Mouse (Mus musculus) kidney, adult 2 months (tissue): ENCODE data around the gene Ache. TPM values are rescaled to one million over a fixed set of nuclear protein-coding genes. Genes with fewer than 3 reads are reported as not detected.

Experiments used
- DNase-seq: peaks from one replicate; pipeline ENCODE4 v3.0.0; 2021
- H3K27ac ChIP-seq: fragments of 200-500 bp; 2 replicates; pipeline ENCODE4 v1.5.1; 2012; ENCODE audit warnings: low read depth, low read length, control low read depth, inconsistent platforms; ENCODE audit not compliant: insufficient read depth
- H3K27me3 ChIP-seq: fragments of 200-500 bp; replicated peaks from 2 replicates; pipeline ENCODE4 v1.6.1; 2012; ENCODE audit warnings: mild to moderate bottlenecking, moderate library complexity, low read length, inconsistent platforms; ENCODE audit not compliant: control insufficient read depth, insufficient read depth
- H3K36me3 ChIP-seq: fragments of 200-500 bp; 2 replicates; pipeline ENCODE4 v1.6.1; 2012; ENCODE audit warnings: mild to moderate bottlenecking, moderate library complexity, low read length, inconsistent platforms; ENCODE audit not compliant: control insufficient read depth, insufficient read depth
- H3K4me1 ChIP-seq: fragments of 200-500 bp; 2 replicates; pipeline ENCODE4 v1.6.1; 2011; ENCODE audit warnings: low read length; ENCODE audit not compliant: control insufficient read depth, insufficient read depth
- H3K4me3 ChIP-seq: fragments of 200-500 bp; 2 replicates; pipeline ENCODE4 v1.5.1; 2011; ENCODE audit warnings: mild to moderate bottlenecking, low read depth, low read length, control low read depth; ENCODE audit not compliant: insufficient read depth
- CTCF ChIP-seq: fragments of 200-500 bp; conservative IDR thresholded peaks from 2 replicates; pipeline ENCODE4 v1.5.1; 2011; ENCODE audit warnings: low read depth, mild to moderate bottlenecking, control low read depth, low read length, moderate library complexity, mixed read lengths; ENCODE audit not compliant: insufficient read depth, insufficient read length
- POLR2A ChIP-seq: fragments of 200-500 bp; IDR thresholded peaks from one replicate; pipeline ENCODE4 v1.6.1; 2011; ENCODE audit warnings: low read depth, low read length, control low read depth
- WGBS: fragments of 180-500 bp; shearing (Covaris S2); methylation state at CpG from one replicate; pipeline ENCODE4 v1.1.7; 2018; 5-methylcytosine and 5-hydroxymethylcytosine counted together
- polyA plus RNA-seq: library from polyadenylated mRNA; depleted of rRNA; stranded (reverse); fragments of >200 nt; gene quantifications from 2 replicates; pipeline ENCODE4 v1.2.3, GENCODE M21; 2012

Ache gene
- polyA plus RNA-seq, 1 experiment, result 4.7 TPM

DNA sequence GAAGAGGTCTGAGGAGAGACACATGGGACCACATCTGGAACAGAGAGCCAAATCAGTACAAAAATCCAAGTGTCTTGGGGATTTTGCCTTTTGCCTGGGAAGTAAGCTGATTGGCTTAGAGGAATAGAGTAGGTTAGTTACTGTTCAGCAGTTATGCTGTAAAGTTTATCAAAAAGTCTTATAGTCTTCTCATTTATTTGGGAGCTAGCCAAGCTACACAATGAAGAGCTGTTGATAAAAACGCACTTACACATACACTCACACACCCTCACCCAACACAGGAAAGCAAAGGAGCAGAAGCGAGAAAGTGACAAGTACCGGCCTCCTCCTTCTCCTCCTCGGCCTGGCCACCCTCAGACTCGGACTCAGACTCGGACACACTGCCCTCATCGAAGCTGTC lies 11.9 kb downstream of the Ache start:
- TF ChIP-seq POLR2A, result no peak
- DNase-seq, result no peak
- Histone ChIP-seq H3K4me3 (no peak overlapping the region), H3K27ac (no peak overlapping the region), H3K4me1 (no peaks in the 10 kb centered on the region; the same call in 1 of the 2 replicates), H3K27me3 (no peaks in the 10 kb centered on the region), H3K36me3 (peaks cover 5% of the 10 kb centered on the region)
- 83% methylated on average over 7 of the region's 7 CpGs for WGBS

DNA sequence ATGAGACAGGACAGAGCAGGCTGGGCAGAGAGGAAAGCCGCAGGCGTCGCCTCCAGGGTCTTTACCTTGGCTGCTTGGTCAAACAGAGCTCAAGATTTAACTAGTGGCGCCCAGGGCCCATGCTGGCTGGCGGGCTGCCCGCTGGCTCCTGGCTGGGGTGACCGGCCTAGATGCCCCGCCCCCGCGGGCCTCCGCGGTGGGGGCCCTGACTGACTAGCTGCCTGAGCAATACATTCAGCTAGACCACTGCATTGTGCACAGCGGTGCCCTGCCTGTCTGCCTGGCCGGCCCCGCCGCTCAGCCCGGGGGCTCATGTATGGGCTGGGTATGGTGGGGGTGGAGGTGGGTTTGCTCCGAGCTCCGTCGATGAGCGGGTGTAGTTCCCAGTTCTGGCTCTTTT lies 13.9 kb downstream of the Ache start:
- peak; percentile 56 for DNase-seq
- H3K36me3 ChIP-seq, result peaks cover 5% of the 10 kb centered on the region
- no peak overlapping the region for H3K4me3 ChIP-seq
- 68% methylated on average over 21 of the region's 21 CpGs for WGBS
- no peak overlapping the region for H3K27ac ChIP-seq
- peaks cover 7% of the 10 kb centered on the region; the same call in 1 of the 2 replicates for H3K4me1 ChIP-seq
- TF ChIP-seq CTCF, result no peak
- no peak for TF ChIP-seq POLR2A
- no peaks in the 10 kb centered on the region for H3K27me3 ChIP-seq

DNA sequence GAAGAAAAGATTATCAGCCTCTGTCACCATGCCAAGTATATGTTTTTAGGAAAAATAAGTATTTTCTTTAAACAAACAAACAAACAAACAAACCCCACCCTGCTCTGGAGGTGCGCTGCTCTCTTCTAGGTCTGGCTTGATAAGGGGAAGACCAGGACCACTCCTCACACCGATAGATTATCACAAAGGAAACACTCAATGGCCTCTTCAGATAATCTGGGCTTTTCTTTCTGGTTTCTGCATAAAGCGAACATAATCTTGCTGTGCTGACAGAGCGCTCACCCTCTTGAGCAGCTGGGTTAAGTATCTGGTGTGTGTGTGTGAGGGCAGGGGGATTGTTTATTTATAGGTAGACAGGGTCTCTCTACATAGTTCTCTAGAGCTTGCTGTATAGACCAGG lies 16.3 kb downstream of the Ache start:
- Histone ChIP-seq H3K27ac (no peak overlapping the region), H3K27me3 (no peaks in the 10 kb centered on the region), H3K4me1 (peaks cover 9% of the 10 kb centered on the region; the same call in 1 of the 2 replicates), H3K4me3 (no peak overlapping the region), H3K36me3 (peaks cover 5% of the 10 kb centered on the region)
- TF ChIP-seq CTCF, result no peak
- no peak for TF ChIP-seq POLR2A
- no peak for DNase-seq
- WGBS, result 93% methylated on average over 4 of the region's 4 CpGs

DNA sequence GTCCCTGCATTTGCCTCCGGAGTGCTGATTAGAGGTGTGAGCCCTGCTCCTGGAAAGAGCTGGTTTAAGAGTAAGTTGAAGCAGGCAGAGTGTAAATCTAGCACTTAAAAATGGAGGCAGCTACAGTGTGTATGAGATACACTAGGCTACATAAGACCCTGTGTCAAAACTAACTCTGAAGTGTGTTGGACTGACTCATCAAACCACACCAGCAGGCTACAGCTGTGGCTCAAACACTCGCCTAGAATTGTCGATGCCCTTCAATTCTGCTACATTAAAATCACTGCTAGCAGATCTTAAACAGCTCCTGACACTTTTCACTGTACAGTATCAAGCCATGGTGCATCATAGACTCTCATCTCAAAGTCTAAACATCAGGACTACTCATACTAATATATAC lies 16.8 kb downstream of the Ache start:
- Histone ChIP-seq H3K27me3 (no peaks in the 10 kb centered on the region), H3K27ac (no peak overlapping the region), H3K4me3 (no peak overlapping the region), H3K4me1 (peaks cover 9% of the 10 kb centered on the region; the same call in 1 of the 2 replicates), H3K36me3 (peaks cover 5% of the 10 kb centered on the region)
- no peak for DNase-seq
- 65% methylated on average over 3 of the region's 3 CpGs for WGBS
- no peak for TF ChIP-seq POLR2A
- no peak for TF ChIP-seq CTCF

DNA sequence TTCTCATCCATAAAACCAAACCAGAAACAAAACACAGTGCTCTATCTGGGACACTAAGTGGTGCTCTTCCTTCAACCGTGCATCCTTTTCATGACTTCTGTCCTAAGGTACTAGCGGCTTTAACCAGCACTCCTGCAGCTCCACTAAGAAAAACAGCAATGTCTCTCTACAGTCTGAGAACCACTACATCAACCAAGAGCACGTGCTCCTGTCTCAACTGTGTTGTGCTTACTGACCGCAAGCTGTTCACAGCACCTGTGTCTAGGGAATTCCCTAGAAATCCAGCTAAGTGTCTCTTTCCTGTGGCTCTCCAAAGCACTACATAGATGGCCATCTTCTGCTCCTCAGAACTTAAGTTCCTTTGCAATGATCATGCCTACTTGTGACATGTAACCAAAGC lies 17.5 kb downstream of the Ache start:
- H3K36me3 ChIP-seq, result peaks cover 5% of the 10 kb centered on the region
- no peak overlapping the region for H3K27ac ChIP-seq
- peaks cover 9% of the 10 kb centered on the region; the same call in 1 of the 2 replicates for H3K4me1 ChIP-seq
- no peak overlapping the region for H3K4me3 ChIP-seq
- no peak for DNase-seq
- H3K27me3 ChIP-seq, result no peaks in the 10 kb centered on the region
- WGBS, result 43% methylated on average over 4 of the region's 4 CpGs
- no peak for TF ChIP-seq CTCF
- no peak for TF ChIP-seq POLR2A

DNA sequence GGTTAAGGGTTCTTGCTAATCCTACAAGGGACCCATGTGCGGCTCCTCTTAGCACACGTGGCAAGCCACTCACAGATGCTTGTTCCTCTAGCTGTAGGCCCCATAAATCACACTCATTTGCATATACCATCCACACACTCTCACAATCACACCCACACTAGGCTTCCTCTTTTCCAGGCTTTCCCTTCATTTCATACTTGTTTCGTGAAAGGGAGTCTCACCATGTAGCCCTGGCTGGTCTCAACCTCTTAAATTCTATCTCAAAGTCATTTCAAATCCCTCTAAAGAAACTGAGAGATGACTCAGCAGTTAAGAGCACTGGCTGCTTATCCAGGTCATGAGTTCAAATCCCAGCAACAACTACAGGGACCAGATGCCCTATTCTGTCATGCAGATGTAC lies 18.5 kb downstream of the Ache start:
- peaks cover 9% of the 10 kb centered on the region; the same call in 1 of the 2 replicates for H3K4me1 ChIP-seq
- no peak overlapping the region for H3K27ac ChIP-seq
- TF ChIP-seq POLR2A, result no peak
- no peak for TF ChIP-seq CTCF
- DNase-seq, result no peak
- no peaks in the 10 kb centered on the region for H3K27me3 ChIP-seq
- 46% methylated on average over 3 of the region's 3 CpGs for WGBS
- H3K36me3 ChIP-seq, result no peaks in the 10 kb centered on the region; the same call in 1 of the 2 replicates
- H3K4me3 ChIP-seq, result no peak overlapping the region

DNA sequence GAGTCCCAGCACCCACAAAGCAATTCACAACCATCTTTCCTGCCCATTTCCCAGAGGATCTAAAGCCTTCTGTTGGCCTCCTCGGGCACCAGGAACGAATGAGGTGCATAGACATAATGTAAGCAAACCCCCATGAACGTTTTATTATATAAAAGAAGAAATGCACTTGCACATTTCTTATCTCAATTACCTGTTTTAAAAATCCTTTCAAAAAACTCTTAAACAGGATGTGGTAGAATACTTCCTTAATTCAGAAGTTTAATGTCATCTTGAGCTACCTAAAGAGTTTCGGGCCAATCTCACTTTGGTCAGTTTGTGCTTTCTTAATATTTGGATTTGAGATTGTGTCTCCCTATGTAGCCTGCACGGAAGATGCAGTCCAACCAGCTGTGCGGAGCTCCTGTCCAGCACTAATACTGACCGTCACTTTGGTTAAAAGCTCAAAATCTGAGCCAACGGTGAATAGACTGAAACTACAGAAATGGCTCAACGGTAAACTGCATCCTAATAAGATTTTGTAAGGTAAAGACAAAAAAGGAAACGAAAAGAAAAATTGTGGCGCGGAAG lies 19.2 kb downstream of the Ache start:
- no peaks in the 10 kb centered on the region; the same call in 1 of the 2 replicates for H3K36me3 ChIP-seq
- no peak for DNase-seq
- peak overlapping the region; percentile 71 for H3K4me3 ChIP-seq
- peaks cover 9% of the 10 kb centered on the region; the same call in 1 of the 2 replicates for H3K4me1 ChIP-seq
- TF ChIP-seq CTCF, result no peak
- no peak for TF ChIP-seq POLR2A
- H3K27ac ChIP-seq, result 0 out of 2 replicates have a peak overlapping the region, but pooled peaks have one; percentile 10
- WGBS, result 8% methylated on average over 12 of the region's 12 CpGs
- H3K27me3 ChIP-seq, result no peaks in the 10 kb centered on the region
